Mouse (Mus musculus): Measurements from ENCODE around the gene Mogat2.

DNA sequence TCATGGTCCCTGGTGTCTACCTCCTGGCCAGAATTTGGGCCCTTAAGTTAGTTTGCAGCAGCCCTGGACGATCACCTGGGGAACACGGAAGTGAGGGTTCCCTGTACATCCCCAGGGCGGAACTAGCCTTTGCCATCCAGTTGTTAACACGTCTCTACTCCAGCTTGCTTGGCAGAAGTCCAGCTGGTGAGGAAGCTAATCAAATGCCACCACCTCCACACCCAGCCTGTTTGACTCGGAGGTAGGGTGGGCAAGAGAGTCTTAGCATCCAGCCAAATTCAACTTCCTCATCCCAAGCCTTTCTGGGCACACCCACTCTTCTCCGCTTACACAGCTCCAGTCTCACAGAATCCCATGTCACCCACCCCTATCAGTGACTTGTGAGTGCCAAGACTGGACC, 65.5 kb downstream of the Mogat2 start:
- TF ChIP-seq POLR2A (IDR thresholded peaks at IDR 0.05; ENCODE audit: borderline replicate concordance, extremely low read depth, insufficient read depth, insufficient read length, poor library complexity, severe bottlenecking): no peak
- TF ChIP-seq CTCF (IDR thresholded peaks at IDR 0.05; ENCODE audit: borderline replicate concordance, extremely low read depth, insufficient read depth, insufficient read length): no peak

Data from brain, embryonic 14.5 days (tissue).